Mouse (Mus musculus) forebrain, embryonic 16.5 days (tissue): ENCODE results near the gene Olfr221. TPM values are rescaled to one million over a fixed set of nuclear protein-coding genes. Genes with fewer than 3 reads are reported as not detected.

Experiments used
- ATAC-seq: fragments of 200-750 bp; cut with Nextera tagmentation; 2 replicates; pipeline ENCODE4 v1.8.0; 2017; ENCODE audit warnings: mild to moderate bottlenecking, moderate library complexity
- H3K27ac ChIP-seq: fragments of 300-500 bp; sonication (generic); 2 replicates; pipeline ENCODE4 v1.5.1; 2014; ENCODE audit warnings: low read length, control low read depth
- H3K27me3 ChIP-seq: fragments of 300-500 bp; sonication (generic); replicated peaks from 2 replicates; pipeline ENCODE4 v1.6.1; 2014; ENCODE audit warnings: low read length; ENCODE audit not compliant: control insufficient read depth, insufficient read depth
- H3K36me3 ChIP-seq: fragments of 300-500 bp; sonication (generic); 2 replicates; pipeline ENCODE4 v1.6.1; 2014; ENCODE audit not compliant: control insufficient read depth, insufficient read depth
- H3K4me1 ChIP-seq: fragments of 300-500 bp; sonication (generic); replicated peaks from 2 replicates; pipeline ENCODE4 v1.6.1; 2014; ENCODE audit warnings: low read length; ENCODE audit not compliant: control insufficient read depth, insufficient read depth
- H3K4me2 ChIP-seq: fragments of 300-500 bp; sonication (generic); 2 replicates; pipeline ENCODE4 v1.6.1; 2014; ENCODE audit warnings: mild to moderate bottlenecking, low read length, control low read depth
- H3K4me3 ChIP-seq: fragments of 300-500 bp; sonication (generic); replicated peaks from 2 replicates; pipeline ENCODE4 v1.5.1; 2014; ENCODE audit warnings: mild to moderate bottlenecking, low read length, control low read depth
- H3K9ac ChIP-seq: fragments of 300-500 bp; sonication (generic); replicated peaks from 2 replicates; pipeline ENCODE4 v1.6.1; 2014; ENCODE audit warnings: low read depth, low read length, control low read depth
- H3K9me3 ChIP-seq: fragments of 300-500 bp; sonication (generic); 2 replicates; pipeline ENCODE4 v1.6.1; 2016; ENCODE audit warnings: low read length; ENCODE audit not compliant: control insufficient read depth
- WGBS: fragments of 180-500 bp; shearing (Covaris S2); extraction: QIAGEN DNeasy Blood & Tissue Kit; methylation state at CpG from one replicate; pipeline ENCODE4 v1.1.7; 2014; 5-methylcytosine and 5-hydroxymethylcytosine counted together
- polyA plus RNA-seq: library from polyadenylated mRNA; unstranded; fragments of >200 nt; fragmentation: Nextera tagmentation; extraction: Ambion mirVana; gene quantifications from 2 replicates; pipeline ENCODE4 v1.2.1, GENCODE M21; 2015

Gene Olfr221
- polyA plus RNA-seq, 1 experiment from 2014 or later = not detected

GRCm38 (mm10) chr14:52021138-52021529 is 21.1 kb downstream of the Olfr221 start:
- Histone ChIP-seq H3K27me3 (no peaks in the 10 kb centered on the region), H3K9me3 (no peaks in the 10 kb centered on the region), H3K4me1 (peaks cover 20% of the 10 kb centered on the region), H3K9ac (no peak overlapping the region), H3K4me2 (no peak overlapping the region), H3K27ac (no peak overlapping the region), H3K36me3 (no peaks in the 10 kb centered on the region), H3K4me3 (no peak overlapping the region)
- no peak for ATAC-seq
- 61% methylated on average over 4 of the region's 4 CpGs for WGBS

- Histone ChIP-seq H3K27me3 (no peaks in the 10 kb centered on the region), H3K4me1 (peaks cover 23% of the 10 kb centered on the region), H3K4me2 (peak within 1 kb of the TSS; percentile 67), H3K27ac (peak within 1 kb of the TSS; percentile 97), H3K36me3 (no peaks in the 10 kb centered on the region), H3K9ac (peak within 1 kb of the TSS; percentile 93), H3K4me3 (peak within 1 kb of the TSS; percentile 78), H3K9me3 (no peaks in the 10 kb centered on the region)
- WGBS = 3% methylated on average over 15 of the region's 15 CpGs
- peak; percentile 44 for ATAC-seq
Observed at GRCm38 (mm10) chr14:52020486-52021137, 21.6 kb downstream of the Olfr221 start, which contains the start of gene Zfp219. Gene Zfp219 (minus strand): TSS chr14:52020733.

- H3K27me3 ChIP-seq = no peaks in the 10 kb centered on the region
- no peaks in the 10 kb centered on the region for H3K9me3 ChIP-seq
- WGBS = under 1% methylated on average over 74 of the region's 74 CpGs
- peak overlapping the region; percentile 67 for H3K4me2 ChIP-seq
- H3K4me3 ChIP-seq = peak overlapping the region; percentile 78
- peak overlapping the region; percentile 93 for H3K9ac ChIP-seq
- ATAC-seq = peak; percentile 93
- H3K36me3 ChIP-seq = no peaks in the 10 kb centered on the region
- H3K4me1 ChIP-seq = peaks cover 30% of the 10 kb centered on the region
- H3K27ac ChIP-seq = peak overlapping the region; percentile 97
Observed at GRCm38 (mm10) chr14:52019590-52020340, 22.5 kb downstream of the Olfr221 start.

GRCm38 (mm10) chr14:52019051-52019589 is 23.1 kb downstream of the Olfr221 start:
- H3K9ac ChIP-seq = peak overlapping the region; percentile 93
- peak overlapping the region; percentile 78 for H3K4me3 ChIP-seq
- peak overlapping the region; percentile 67 for H3K4me2 ChIP-seq
- no peaks in the 10 kb centered on the region for H3K9me3 ChIP-seq
- H3K4me1 ChIP-seq = peaks cover 30% of the 10 kb centered on the region
- 27% methylated on average over 12 of the region's 12 CpGs for WGBS
- H3K27ac ChIP-seq = peak overlapping the region; percentile 97
- no peaks in the 10 kb centered on the region for H3K27me3 ChIP-seq
- no peak for ATAC-seq
- no peaks in the 10 kb centered on the region for H3K36me3 ChIP-seq

GRCm38 (mm10) chr14:52018248-52019050 is 23.8 kb downstream of the Olfr221 start:
- no peak for ATAC-seq
- Histone ChIP-seq H3K9me3 (no peaks in the 10 kb centered on the region), H3K4me1 (peaks cover 31% of the 10 kb centered on the region), H3K4me3 (0 out of 2 replicates have a peak overlapping the region, but pooled peaks have one; percentile 2), H3K27ac (no peak overlapping the region), H3K4me2 (peak overlapping the region; percentile 67), H3K9ac (peak overlapping the region; percentile 93; the same call in 1 of the 2 replicates), H3K27me3 (no peaks in the 10 kb centered on the region), H3K36me3 (no peaks in the 10 kb centered on the region)
- 85% methylated on average over 15 of the region's 15 CpGs for WGBS

- 78% methylated on average over 4 of the region's 4 CpGs for WGBS
- ATAC-seq = no peak
- Histone ChIP-seq H3K36me3 (no peaks in the 10 kb centered on the region), H3K4me3 (no peak overlapping the region), H3K4me1 (peaks cover 31% of the 10 kb centered on the region), H3K27me3 (no peaks in the 10 kb centered on the region), H3K9ac (no peak overlapping the region), H3K9me3 (no peaks in the 10 kb centered on the region), H3K4me2 (no peak overlapping the region), H3K27ac (no peak overlapping the region)
Observed at GRCm38 (mm10) chr14:52017662-52018061, 24.6 kb downstream of the Olfr221 start.

GRCm38 (mm10) chr14:52016625-52017405 is 25.4 kb downstream of the Olfr221 start:
- ATAC-seq = no peak
- WGBS = 71% methylated on average over 13 of the region's 13 CpGs
- Histone ChIP-seq H3K4me1 (peaks cover 36% of the 10 kb centered on the region), H3K9me3 (no peaks in the 10 kb centered on the region), H3K9ac (no peak overlapping the region), H3K4me2 (no peak overlapping the region), H3K36me3 (no peaks in the 10 kb centered on the region), H3K4me3 (no peak overlapping the region), H3K27ac (no peak overlapping the region), H3K27me3 (no peaks in the 10 kb centered on the region)

GRCm38 (mm10) chr14:52015445-52016100 is 26.7 kb downstream of the Olfr221 start, which contains the start of gene Tmem253:
Gene Tmem253 (plus strand): TSS chr14:52015658.
- Histone ChIP-seq H3K4me1 (peaks cover 48% of the 10 kb centered on the region), H3K27me3 (no peaks in the 10 kb centered on the region), H3K9me3 (no peaks in the 10 kb centered on the region), H3K36me3 (no peaks in the 10 kb centered on the region), H3K9ac (peak within 1 kb of the TSS; percentile 83), H3K4me3 (peak within 1 kb of the TSS; percentile 60), H3K27ac (peak within 1 kb of the TSS; percentile 92), H3K4me2 (peak within 1 kb of the TSS; percentile 73)
- ATAC-seq = no peak
- 28% methylated on average over 6 of the region's 6 CpGs for WGBS
